Mouse (Mus musculus) heart, embryonic 12.5 days (tissue): Measurements from ENCODE around the gene Alg5. TPM values are rescaled to one million over a fixed set of nuclear protein-coding genes. Genes with fewer than 3 reads are reported as not detected.
"Not testable (repeated sequence)": the region's sequence is repeated elsewhere in the genome, so short reads cannot be mapped to it uniquely, and the experiment has no call there.

Experiments
- ATAC-seq: fragments of 200-750 bp; cut with Nextera tagmentation; 2 replicates; pipeline ENCODE4 v1.8.0; 2017; ENCODE audit warnings: moderate TSS enrichment, moderate library complexity; ENCODE audit not compliant: insufficient number of reproducible peaks, low FRiP score
- H3K27ac ChIP-seq: fragments of 300-500 bp; sonication (generic); 2 replicates; pipeline ENCODE4 v1.5.1; 2016; ENCODE audit warnings: mild to moderate bottlenecking, moderate library complexity; ENCODE audit not compliant: poor library complexity, severe bottlenecking
- H3K27me3 ChIP-seq: fragments of 300-500 bp; sonication (generic); replicated peaks from 2 replicates; pipeline ENCODE4 v1.6.1; 2016; ENCODE audit warnings: mild to moderate bottlenecking, moderate library complexity
- H3K36me3 ChIP-seq: fragments of 300-500 bp; sonication (generic); 2 replicates; pipeline ENCODE4 v1.6.1; 2016; ENCODE audit warnings: mild to moderate bottlenecking, moderate library complexity
- H3K4me1 ChIP-seq: fragments of 300-500 bp; sonication (generic); replicated peaks from 2 replicates; pipeline ENCODE4 v1.6.1; 2016; ENCODE audit warnings: mild to moderate bottlenecking
- H3K4me2 ChIP-seq: fragments of 300-500 bp; sonication (generic); 2 replicates; pipeline ENCODE4 v1.6.1; 2016; ENCODE audit warnings: mild to moderate bottlenecking, moderate library complexity
- H3K4me3 ChIP-seq: fragments of 300-500 bp; sonication (generic); 2 replicates; pipeline ENCODE4 v1.5.1; 2016; ENCODE audit warnings: mild to moderate bottlenecking
- H3K9ac ChIP-seq: fragments of 300-500 bp; sonication (generic); 2 replicates; pipeline ENCODE4 v1.6.1; 2016; ENCODE audit warnings: mild to moderate bottlenecking, moderate library complexity
- H3K9me3 ChIP-seq: fragments of 300-500 bp; sonication (generic); replicated peaks from 2 replicates; pipeline ENCODE4 v1.6.1; 2016; ENCODE audit warnings: mild to moderate bottlenecking, moderate library complexity
- WGBS: fragments of 180-500 bp; shearing (Covaris S2); methylation state at CpG from one replicate; pipeline ENCODE4 v1.1.7; 2016; 5-methylcytosine and 5-hydroxymethylcytosine counted together
- polyA plus RNA-seq: library from polyadenylated mRNA; unstranded; fragments of >200 nt; fragmentation: Nextera tagmentation; extraction: Ambion mirVana; gene quantifications from 2 replicates; pipeline ENCODE4 v1.2.1, GENCODE M21; 2016

The Alg5 gene
- 35.8 and 41.2 TPM in 2 replicates for polyA plus RNA-seq

DNA sequence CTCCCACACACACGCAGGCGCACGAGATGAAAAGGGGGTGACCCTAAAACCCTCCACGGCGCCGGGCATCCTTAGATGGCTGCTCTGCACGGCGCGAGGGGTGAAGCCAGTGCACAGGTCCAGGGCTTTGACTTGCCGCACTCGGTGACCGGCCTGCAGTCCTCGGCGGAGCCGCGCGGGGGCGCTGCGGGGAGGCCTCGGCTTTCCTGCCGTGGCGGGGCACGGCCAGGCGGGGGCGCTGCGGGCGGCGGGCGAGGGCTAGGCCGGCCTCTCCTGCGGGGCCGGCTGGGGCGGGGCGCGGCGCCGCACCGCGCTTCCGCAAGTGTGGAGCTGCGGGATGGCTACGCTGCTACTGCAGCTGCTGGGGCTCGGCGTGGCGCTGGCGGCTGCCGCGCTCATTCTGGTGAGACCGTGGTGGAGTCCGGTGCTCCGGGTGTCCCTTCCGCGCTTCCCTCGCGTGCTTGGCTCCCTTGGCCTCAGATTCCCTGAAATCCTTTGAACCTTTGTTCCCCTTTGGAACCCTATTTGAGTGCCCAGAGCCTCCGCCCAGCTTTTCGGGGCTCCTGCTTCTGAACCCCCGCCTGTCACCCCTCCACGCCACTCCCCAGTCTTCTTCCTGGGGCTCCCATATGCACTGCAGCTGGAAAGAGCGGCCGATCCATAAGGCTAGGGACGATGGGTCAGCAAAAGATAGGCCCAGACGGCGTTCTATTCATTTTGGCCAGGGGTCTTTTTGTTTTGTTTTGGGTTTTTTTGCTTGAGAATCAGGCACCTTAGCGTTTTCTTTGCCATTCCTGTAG, at the start of gene Alg5, which contains the start of gene Exosc8:
Gene Alg5, plus strand, starts transcription at position 293 of the 800 bp plus-strand sequence.
Gene Exosc8, minus strand, starts transcription at position 147 of the 800 bp plus-strand sequence.
- Histone ChIP-seq H3K27ac (peak within 1 kb of the TSS; percentile 100), H3K9ac (peak within 1 kb of the TSS; percentile 94), H3K4me2 (peak within 1 kb of the TSS; percentile 81), H3K9me3 (no peaks in the 10 kb centered on the region), H3K36me3 (peaks cover 42% of the 10 kb centered on the region), H3K4me1 (peaks cover 11% of the 10 kb centered on the region), H3K4me3 (peak within 1 kb of the TSS; percentile 98), H3K27me3 (no peaks in the 10 kb centered on the region)
- under 1% methylated on average over 65 of the region's 65 CpGs for WGBS
- peak; percentile 92 for ATAC-seq

DNA sequence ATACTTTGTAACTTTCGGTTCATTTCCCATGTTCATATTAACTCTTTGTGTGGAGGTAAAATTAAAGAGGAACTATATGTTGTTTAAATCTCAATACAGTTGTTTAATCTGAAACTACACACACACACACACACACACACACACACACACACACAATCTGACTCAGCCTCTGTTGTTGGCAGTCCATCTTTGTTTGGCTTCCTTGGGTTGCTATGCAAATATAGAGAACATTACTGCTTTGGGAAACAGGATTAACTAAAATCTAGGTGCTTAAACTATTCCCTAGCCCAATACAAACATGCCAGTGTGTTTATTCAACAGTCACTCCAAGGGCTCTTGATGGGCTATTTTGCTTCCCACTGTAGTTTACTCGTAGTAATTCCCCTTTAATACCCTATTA, 48.1 kb upstream of the Alg5 start:
- Histone ChIP-seq H3K27ac (no peak overlapping the region), H3K4me1 (no peaks in the 10 kb centered on the region), H3K9me3 (no peaks in the 10 kb centered on the region), H3K4me3 (no peak overlapping the region), H3K27me3 (no peaks in the 10 kb centered on the region), H3K9ac (no peak overlapping the region), H3K36me3 (no peaks in the 10 kb centered on the region), H3K4me2 (no peak overlapping the region)
- no peak for ATAC-seq
- WGBS, result 72% methylated on average over 2 of the region's 2 CpGs

DNA sequence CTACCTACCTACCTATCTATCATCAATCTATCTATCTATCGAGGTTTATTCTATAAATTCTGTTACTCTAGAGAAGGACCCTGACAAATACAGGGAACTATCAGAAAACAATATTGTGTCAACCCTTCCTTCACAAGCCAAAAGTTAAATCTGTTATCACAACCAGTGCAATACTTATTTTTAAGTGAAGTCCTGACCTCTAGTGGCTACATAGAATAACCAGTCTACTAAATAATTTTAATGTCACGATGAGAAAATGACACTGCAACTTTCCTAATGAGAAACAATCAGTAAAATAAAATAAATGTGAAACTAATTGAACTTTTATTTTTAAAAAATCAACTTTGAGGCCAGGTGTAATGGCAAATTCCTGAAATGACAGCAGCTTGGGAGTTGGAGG, 46.2 kb upstream of the Alg5 start:
- Histone ChIP-seq H3K9me3 (no peaks in the 10 kb centered on the region), H3K27ac (no peak overlapping the region), H3K27me3 (no peaks in the 10 kb centered on the region), H3K4me1 (no peaks in the 10 kb centered on the region), H3K36me3 (no peaks in the 10 kb centered on the region), H3K4me3 (no peak overlapping the region), H3K9ac (no peak overlapping the region), H3K4me2 (no peak overlapping the region)
- 39% methylated on average over 2 of the region's 2 CpGs for WGBS
- ATAC-seq, result no peak

DNA sequence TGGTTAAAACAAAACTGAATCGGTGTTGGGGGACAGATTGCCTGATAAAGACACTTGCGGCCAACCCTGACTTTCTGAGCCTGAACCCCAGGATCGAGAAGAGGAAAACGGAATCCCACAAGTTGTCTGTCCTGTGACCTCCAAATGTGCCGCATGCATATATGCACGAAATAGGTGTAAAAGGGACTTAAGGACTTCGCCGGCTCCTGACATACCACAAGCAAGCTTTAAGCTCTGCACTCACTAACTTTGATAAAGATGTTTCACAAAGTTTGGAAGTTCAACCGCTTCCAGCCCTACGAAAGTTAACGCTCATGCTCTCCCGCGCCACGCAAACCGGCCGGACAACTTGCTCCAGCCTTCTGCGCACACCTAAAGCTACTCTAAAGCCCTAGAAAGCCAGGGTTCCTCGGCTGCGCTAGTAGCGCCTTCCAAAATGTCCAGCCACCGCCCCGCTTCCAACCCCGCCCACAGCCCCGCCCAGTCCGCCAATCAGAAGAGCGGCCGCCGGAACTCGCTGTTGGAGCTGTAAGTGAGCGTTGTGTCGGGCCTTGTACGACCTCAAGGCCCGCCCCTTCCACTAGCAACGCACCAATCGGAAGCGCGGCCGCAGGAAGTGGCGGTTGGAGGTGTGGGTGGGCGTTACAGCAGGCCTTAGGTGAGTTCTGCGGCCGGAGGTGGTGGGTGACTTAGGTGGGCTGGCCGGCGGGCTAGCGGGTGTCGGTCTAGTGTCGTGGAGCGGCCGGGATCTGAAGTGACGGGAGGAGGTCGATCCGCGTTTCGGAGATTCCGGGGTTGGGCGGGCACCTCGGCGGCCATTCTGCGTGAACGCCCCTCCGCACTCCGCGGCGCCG, 42.9 kb upstream of the Alg5 start, which contains the start of gene Supt20:
Gene Supt20, plus strand, starts transcription at position 606 of the 854 bp plus-strand sequence.
- peak within 1 kb of the TSS; percentile 79 for H3K4me2 ChIP-seq
- WGBS, result 1% methylated on average over 65 of the region's 65 CpGs
- 0 out of 2 replicates have a peak, but pooled peaks cover 3% of the 10 kb centered on the region for H3K4me1 ChIP-seq
- peaks cover 23% of the 10 kb centered on the region for H3K36me3 ChIP-seq
- no peaks in the 10 kb centered on the region for H3K27me3 ChIP-seq
- ATAC-seq, result peak; percentile 99
- H3K9me3 ChIP-seq, result no peaks in the 10 kb centered on the region
- H3K27ac ChIP-seq, result peak within 1 kb of the TSS; percentile 87
- H3K9ac ChIP-seq, result peak within 1 kb of the TSS; percentile 79
- H3K4me3 ChIP-seq, result peak within 1 kb of the TSS; percentile 77

DNA sequence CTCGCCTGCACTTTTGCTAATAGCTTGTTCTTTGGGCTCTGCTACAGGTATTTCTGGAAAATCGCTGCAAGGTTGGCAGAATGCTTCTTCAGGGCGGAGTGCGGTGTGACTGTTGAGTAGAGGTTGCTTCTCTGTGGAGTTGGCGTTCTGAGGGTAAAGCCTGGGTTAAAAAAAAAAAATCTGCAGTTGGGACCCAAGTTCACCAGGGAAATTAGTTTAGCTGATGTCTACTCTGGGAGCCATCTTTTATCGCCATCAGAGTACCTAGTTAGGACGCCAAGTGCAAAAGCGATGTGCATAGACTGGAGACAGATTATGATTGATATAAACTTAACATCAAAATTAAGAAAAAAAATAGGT, 42.3 kb upstream of the Alg5 start:
- H3K9ac ChIP-seq, result peak overlapping the region; percentile 79
- H3K4me2 ChIP-seq, result peak overlapping the region; percentile 61
- peak overlapping the region; percentile 87 for H3K27ac ChIP-seq
- H3K36me3 ChIP-seq, result peaks cover 28% of the 10 kb centered on the region
- peak overlapping the region; percentile 77 for H3K4me3 ChIP-seq
- no peak for ATAC-seq
- 0 out of 2 replicates have a peak, but pooled peaks cover 3% of the 10 kb centered on the region for H3K4me1 ChIP-seq
- no peaks in the 10 kb centered on the region for H3K27me3 ChIP-seq
- H3K9me3 ChIP-seq, result no peaks in the 10 kb centered on the region
- WGBS, result 0% methylated on average over 8 of the region's 8 CpGs

DNA sequence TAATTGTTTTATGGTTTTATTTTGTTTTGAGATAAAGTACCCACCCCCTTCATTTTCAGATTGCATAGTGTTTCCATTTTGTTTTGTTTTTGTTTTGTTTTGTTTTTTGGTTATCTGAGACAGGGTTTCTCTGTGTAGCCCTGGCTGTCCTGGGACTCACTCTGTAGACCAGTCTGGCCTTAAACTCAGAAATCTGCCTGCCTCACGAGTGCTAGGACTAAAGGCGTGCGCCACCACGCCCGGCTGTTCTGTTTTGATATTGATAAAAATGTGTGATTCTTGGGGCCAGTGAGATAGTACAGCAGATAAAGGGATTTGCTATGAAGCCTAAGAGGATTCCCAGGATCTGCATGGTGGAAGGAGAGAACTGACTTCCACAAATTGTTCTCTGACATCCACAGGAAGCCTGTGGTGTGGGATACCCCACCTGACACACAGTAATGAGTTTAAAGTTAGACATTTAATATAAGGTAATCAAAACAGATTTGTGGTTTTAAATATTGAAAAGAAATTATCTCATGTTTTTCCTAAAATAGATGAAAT, 35.5 kb upstream of the Alg5 start:
- Histone ChIP-seq H3K4me1 (no peaks in the 10 kb centered on the region), H3K9ac (no peak overlapping the region), H3K9me3 (no peaks in the 10 kb centered on the region), H3K4me3 (no peak overlapping the region), H3K27ac (no peak overlapping the region), H3K4me2 (no peak overlapping the region), H3K36me3 (peaks cover 69% of the 10 kb centered on the region), H3K27me3 (no peaks in the 10 kb centered on the region)
- peak; percentile 48; the same call in 1 of the 2 replicates for ATAC-seq
- 42% methylated on average over 5 of the region's 5 CpGs for WGBS

DNA sequence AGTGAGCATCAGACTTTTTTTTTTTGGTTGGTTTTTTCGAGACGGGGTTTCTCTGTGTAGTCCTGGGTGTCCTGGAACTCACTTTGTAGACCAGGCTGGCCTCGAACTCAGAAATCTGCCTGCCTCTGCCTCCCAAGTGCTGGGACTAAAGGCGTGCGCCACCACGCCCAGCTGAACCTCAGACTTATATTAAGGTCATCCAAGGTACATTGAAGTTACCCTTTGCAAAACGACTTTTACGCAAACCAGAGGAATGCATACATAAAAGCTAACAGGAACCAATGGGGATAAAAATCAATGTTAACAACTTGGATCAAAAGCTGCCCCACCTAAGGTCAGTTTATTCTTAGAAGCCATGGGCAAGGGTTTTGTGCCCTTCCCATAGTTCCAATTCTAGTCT, 31.2 kb upstream of the Alg5 start:
- not testable (repeated sequence) for H3K9ac ChIP-seq, H3K4me3 ChIP-seq, H3K9me3 ChIP-seq, H3K4me2 ChIP-seq, ATAC-seq, H3K27ac ChIP-seq, H3K4me1 ChIP-seq, H3K27me3 ChIP-seq
- WGBS, result 96% methylated on average over 8 of the region's 8 CpGs
- H3K36me3 ChIP-seq, result peaks cover 71% of the 10 kb centered on the region

DNA sequence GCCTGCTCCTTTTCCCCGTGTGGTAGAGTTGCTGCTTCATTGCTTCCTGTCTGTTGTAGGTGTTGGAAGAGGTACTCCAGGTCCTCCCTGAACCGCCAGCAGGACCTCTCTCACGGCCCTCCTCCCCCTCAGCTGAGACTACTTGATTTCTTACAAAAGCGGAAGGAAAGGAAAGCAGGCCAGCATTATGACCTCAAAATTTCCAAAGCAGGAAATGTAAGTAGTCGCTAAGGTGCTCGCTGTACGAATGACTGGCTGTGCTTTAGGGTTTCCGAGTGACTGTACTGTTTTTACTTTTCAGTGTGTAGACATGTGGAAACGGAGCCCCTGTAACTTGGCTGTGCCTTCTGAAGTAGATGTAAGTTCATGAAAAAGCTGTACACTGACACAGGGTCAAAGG, 26.4 kb upstream of the Alg5 start:
- Histone ChIP-seq H3K4me3 (no peak overlapping the region), H3K27me3 (no peaks in the 10 kb centered on the region), H3K4me2 (no peak overlapping the region), H3K36me3 (peaks cover 78% of the 10 kb centered on the region), H3K4me1 (no peaks in the 10 kb centered on the region), H3K9ac (no peak overlapping the region), H3K9me3 (no peaks in the 10 kb centered on the region), H3K27ac (no peak overlapping the region)
- no peak; the same call in 1 of the 2 replicates for ATAC-seq
- WGBS, result 64% methylated on average over 9 of the region's 9 CpGs

DNA sequence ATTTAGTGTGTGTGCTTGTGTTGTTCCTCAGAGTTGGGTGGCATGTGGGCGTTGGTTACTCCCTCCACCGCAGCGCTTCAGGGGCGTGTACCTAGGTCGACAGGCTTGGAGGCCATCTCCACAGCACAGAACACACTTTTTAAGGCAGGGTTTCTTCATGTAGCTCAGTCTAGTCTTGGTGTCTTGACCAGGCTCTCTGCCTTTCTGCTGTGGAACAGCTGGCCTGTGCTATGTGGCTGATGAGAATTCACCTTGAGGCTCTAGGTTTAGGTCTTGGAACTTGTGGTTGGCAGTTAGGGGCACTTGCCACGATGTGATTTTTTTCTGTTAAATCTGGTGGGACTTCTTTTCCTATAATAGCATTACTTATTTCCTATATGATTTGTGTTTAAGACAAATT, 21.1 kb upstream of the Alg5 start, which contains the start of gene Gm21958:
Gene Gm21958, minus strand, starts transcription at position 101 of the 400 bp plus-strand sequence.
- Histone ChIP-seq H3K27ac (no peak within 1 kb of the TSS), H3K4me3 (no peak within 1 kb of the TSS), H3K9me3 (no peaks in the 10 kb centered on the region), H3K36me3 (peaks cover 79% of the 10 kb centered on the region), H3K9ac (no peak within 1 kb of the TSS), H3K4me1 (no peaks in the 10 kb centered on the region), H3K4me2 (no peak within 1 kb of the TSS), H3K27me3 (no peaks in the 10 kb centered on the region)
- WGBS, result 84% methylated on average over 6 of the region's 6 CpGs
- no peak for ATAC-seq

DNA sequence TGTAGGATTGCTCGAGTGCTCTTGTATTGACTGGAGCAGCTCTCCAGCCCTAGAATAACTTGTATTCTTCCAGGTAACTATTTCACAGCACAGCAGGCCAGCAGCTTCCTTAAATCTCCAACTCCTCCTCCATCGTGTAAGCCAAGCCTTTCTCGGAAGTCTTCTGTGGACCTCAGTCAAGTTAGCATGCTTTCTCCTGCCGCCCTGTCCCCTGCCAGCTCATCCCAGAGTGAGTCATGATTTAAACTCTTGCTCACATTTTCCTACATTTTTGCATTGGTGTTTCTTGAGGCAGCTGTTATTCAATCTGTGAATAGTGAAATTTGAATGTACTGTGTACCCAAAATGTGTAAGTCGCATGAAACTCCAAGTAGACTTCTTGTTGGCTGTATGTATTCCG, 19.9 kb upstream of the Alg5 start:
- peaks cover 71% of the 10 kb centered on the region for H3K36me3 ChIP-seq
- H3K27me3 ChIP-seq, result no peaks in the 10 kb centered on the region
- H3K9me3 ChIP-seq, result no peaks in the 10 kb centered on the region
- H3K4me1 ChIP-seq, result no peaks in the 10 kb centered on the region
- ATAC-seq, result no peak
- no peak overlapping the region for H3K4me3 ChIP-seq
- no peak overlapping the region for H3K9ac ChIP-seq
- H3K4me2 ChIP-seq, result no peak overlapping the region
- WGBS, result 89% methylated on average over 6 of the region's 6 CpGs
- H3K27ac ChIP-seq, result no peak overlapping the region

DNA sequence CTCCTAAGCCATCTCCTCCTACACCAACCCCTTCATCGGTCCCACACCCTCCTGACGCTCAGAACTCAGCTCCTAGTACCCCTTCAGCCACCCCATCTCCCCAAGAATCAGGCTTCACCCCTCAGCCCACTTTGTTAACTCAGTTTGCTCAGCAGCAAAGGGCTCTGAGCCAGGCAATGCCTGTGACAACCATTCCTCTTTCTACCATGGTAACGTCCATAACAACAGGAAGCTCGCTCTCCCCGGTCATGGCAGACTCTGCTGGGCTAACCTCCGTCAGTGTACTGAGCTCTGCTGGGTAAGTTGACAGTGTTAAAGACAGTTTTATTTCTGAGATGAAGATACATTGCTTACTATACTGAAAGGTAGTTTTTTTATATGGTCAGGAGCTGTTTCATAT, 18.0 kb upstream of the Alg5 start:
- H3K9me3 ChIP-seq, result no peaks in the 10 kb centered on the region
- WGBS, result 82% methylated on average over 6 of the region's 6 CpGs

More for the DNA sequence above, 18.0 kb upstream of the Alg5 start:
- Histone ChIP-seq H3K9ac (no peak overlapping the region), H3K4me2 (no peak overlapping the region), H3K36me3 (peaks cover 69% of the 10 kb centered on the region), H3K27ac (no peak overlapping the region), H3K4me3 (no peak overlapping the region), H3K4me1 (no peaks in the 10 kb centered on the region), H3K27me3 (no peaks in the 10 kb centered on the region)
- ATAC-seq, result no peak
